Mouse (Mus musculus) olfactory bulb, adult 2 months (tissue): ENCODE measurements around the gene Cmtm7.

ENCODE experiments used
- CTCF ChIP-seq: fragments of 200-500 bp; IDR thresholded peaks from 2 replicates; pipeline ENCODE4 v1.5.1; 2012; ENCODE audit warnings: low read depth, mild to moderate bottlenecking, low read length, moderate library complexity; ENCODE audit not compliant: insufficient read depth
- POLR2A ChIP-seq: fragments of 200-500 bp; IDR thresholded peaks from 2 replicates; pipeline ENCODE4 v1.6.1; 2012; ENCODE audit warnings: mild to moderate bottlenecking, low read depth, low read length, moderate library complexity; ENCODE audit not compliant: insufficient read depth

DNA sequence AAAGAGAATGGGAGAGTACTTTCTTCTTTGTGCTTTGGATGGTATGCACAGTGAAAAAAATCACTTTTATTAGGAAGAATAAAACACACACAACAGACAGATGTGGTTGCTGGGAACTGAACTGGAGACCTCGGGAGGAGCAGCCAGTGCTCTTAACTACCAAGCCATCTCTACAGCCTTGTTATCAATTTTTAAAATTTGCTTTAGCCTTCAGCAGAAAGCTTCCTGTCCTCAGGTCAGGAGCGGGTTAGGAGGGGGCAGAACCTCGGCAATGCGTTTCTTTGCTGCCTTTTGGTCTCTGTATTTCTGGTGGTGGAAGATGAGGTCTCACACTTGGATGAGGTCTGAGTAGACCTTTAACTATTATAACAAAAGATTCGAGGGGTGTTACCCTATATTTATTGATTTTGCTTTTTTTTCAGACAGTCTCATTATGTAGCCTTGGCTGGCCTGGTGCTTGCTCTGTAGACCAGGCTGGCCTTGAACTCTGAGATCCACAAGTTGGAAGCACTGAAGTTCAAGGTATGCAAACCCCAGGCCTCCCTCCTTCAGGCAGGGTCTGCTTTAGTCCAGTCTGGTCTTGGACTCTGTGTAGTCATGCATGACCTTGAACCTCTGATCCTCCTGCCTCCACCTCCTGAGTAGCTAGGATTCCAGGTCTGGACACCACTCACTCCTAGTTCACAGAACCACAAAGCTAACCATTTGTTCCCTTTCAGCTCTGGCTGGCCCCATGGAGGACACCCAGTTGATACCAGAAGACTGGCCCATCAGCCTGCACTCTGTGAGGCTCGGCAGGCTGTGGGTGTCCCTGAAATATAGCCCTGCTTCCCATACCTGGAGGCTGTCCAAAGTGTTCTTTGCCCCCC, 4.2 kb downstream of the Cmtm7 start:
- TF ChIP-seq CTCF (no peak), POLR2A (no peak)
